ENCODE assay signal across 9 mouse cellular contexts in genomic region chr1:73987705-73988201, GRCm38 (mm10).
DNase-seq lines count a peak whose midpoint lies in the region; ATAC-seq lines count a peak whose summit lies in the region.
"Had no signal": no experiment of that assay in that cellular context is flagged by ENCODE, and none has a peak within 500 bp of the region (broad histone marks: within the 10 kb centered on the region; RNA-seq: fewer than 3 reads in every experiment).

No protein-coding gene starts in this region.

- no peaks in the 10 kb centered on the region for H3K9me3 ChIP-seq in hindbrain, embryonic 12.5 days (replicated peaks)
- H3K9me3 ChIP-seq in hindbrain, embryonic 14.5 days (ENCODE audit: control insufficient read depth, low read length) = no peaks in the 10 kb centered on the region

- 68% methylated on average over 8 of the region's 9 CpGs for WGBS in hindbrain, embryonic 12.5 days
- 66% methylated on average over 6 of the region's 9 CpGs for WGBS in hindbrain, embryonic 14.5 days

- H3K4me1 ChIP-seq in hindbrain, embryonic 12.5 days = no peaks in the 10 kb centered on the region
- no peaks in the 10 kb centered on the region for H3K4me1 ChIP-seq in hindbrain, embryonic 14.5 days (replicated peaks; ENCODE audit: control insufficient read depth, insufficient read depth, low read length)

- H3K4me2 ChIP-seq in hindbrain, embryonic 12.5 days (replicated peaks) = no peak overlapping the region
- H3K4me2 ChIP-seq in hindbrain, embryonic 14.5 days (replicated peaks) = no peak overlapping the region

- H3K27me3 ChIP-seq in hindbrain, embryonic 12.5 days = no peaks in the 10 kb centered on the region
- no peaks in the 10 kb centered on the region for H3K27me3 ChIP-seq in hindbrain, embryonic 14.5 days (ENCODE audit: control insufficient read depth, insufficient read depth, low read length)

- peaks cover 19% of the 10 kb centered on the region; the same call in 1 of the 2 replicates for H3K36me3 ChIP-seq in hindbrain, embryonic 12.5 days
- H3K36me3 ChIP-seq in hindbrain, embryonic 14.5 days (replicated peaks; ENCODE audit: control insufficient read depth, insufficient read depth) = 0 out of 2 replicates have a peak, but pooled peaks cover 2% of the 10 kb centered on the region

- ATAC-seq in hindbrain, embryonic 12.5 days (ENCODE audit: low FRiP score) = 0 out of 2 replicates have a peak, but pooled peaks have one; percentile 26
- ATAC-seq in hindbrain, embryonic 14.5 days (ENCODE audit: low FRiP score) = no peak
- no peak for ATAC-seq in CD4-positive, CD25-positive, alpha-beta regulatory T cell, adult 4 months

- H3K27ac ChIP-seq in hindbrain, embryonic 12.5 days = no peak overlapping the region
- no peak overlapping the region for H3K27ac ChIP-seq in hindbrain, embryonic 14.5 days

- no peak for DNase-seq in hindbrain, embryonic 14.5 days (ENCODE audit: low spot score)
- DNase-seq in heart, adult 9 months (ENCODE audit: low spot score in 2 of 2) = peak; percentile 85 to 90
- DNase-seq in kidney, adult 9 months = peak; percentile 66
- peak; percentile 86 for DNase-seq in lung, postnatal 10 days
- no peak for DNase-seq in thymus, postnatal 36 days
- no peak for DNase-seq in layer of hippocampus, adult 9-11 months
- DNase-seq: spleen, adult 18-20 months had no signal

- H3K9ac ChIP-seq in hindbrain, embryonic 12.5 days = no peak overlapping the region
- H3K9ac ChIP-seq in hindbrain, embryonic 14.5 days = no peak overlapping the region

- H3K4me3 ChIP-seq in hindbrain, embryonic 12.5 days = no peak overlapping the region
- no peak overlapping the region for H3K4me3 ChIP-seq in hindbrain, embryonic 14.5 days (replicated peaks; ENCODE audit: low read length)

Comparison
In these comparisons a context has a peak if more than half of its experiments do, and no peak if none do; other contexts are left out.
1. DNase-seq: peak in heart, adult 9 months (2 of 2), kidney, adult 9 months (single experiment) and lung, postnatal 10 days (single experiment); none in hindbrain, embryonic 14.5 days (single experiment), thymus, postnatal 36 days (0 of 2) and layer of hippocampus, adult 9-11 months (single experiment).